ENCODE assay signal across 10 mouse cellular contexts in the genomic region with DNA sequence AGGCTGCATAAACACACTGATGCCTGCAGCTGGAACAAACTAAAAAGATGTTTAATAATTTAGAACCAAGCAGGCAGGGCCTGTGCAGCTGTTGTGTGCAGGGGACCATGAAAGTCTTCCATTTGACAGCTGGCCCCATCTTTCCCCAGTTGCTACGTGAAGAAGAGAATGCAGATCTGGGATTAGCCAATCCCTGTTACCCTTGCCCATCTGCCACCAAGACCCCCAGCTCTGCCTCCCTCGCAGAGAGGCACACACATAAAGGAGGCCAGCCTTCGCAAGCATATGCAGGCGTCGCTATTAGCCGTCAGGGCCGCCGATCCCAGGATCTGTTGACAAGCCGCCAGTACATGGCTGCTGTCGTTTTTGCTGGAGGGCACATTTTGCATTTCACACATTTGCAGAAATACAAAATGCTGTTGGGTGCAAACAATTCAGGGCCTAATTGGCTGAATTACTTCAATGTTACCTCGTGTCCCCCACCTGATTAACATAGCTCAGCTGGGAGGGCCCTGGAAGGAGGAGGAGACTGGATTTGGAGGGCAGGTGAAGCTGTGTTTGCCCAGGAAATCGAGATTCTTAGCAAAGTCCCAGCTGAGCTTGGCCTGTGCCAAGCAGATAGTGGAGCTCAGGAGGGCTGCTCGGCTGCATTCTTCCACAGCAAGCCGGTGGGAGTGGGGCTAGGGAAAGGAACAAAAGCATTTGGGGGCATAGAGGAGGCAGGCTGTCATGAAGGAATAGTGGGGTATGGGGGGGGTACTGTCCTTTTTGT.
A peak's percentile ranks its signal among the peaks of the same experiment; 100 is the strongest.
DNase-seq lines count a peak whose midpoint lies in the region; ATAC-seq lines count a peak whose summit lies in the region.
"Had no signal": no experiment of that assay in that cellular context is flagged by ENCODE, and none has a peak within 500 bp of the region (broad histone marks: within the 10 kb centered on the region; RNA-seq: fewer than 3 reads in every experiment).

No protein-coding gene starts in this region.

- H3K4me2 ChIP-seq in embryonic facial prominence, embryonic 15.5 days (replicated peaks), result no peak overlapping the region
- no peak overlapping the region for H3K4me2 ChIP-seq in hindbrain, embryonic 16.5 days (ENCODE audit: low read length)

- peaks cover 47% of the 10 kb centered on the region for H3K4me1 ChIP-seq in embryonic facial prominence, embryonic 10.5 days
- H3K4me1 ChIP-seq in embryonic facial prominence, embryonic 15.5 days, result peaks cover 25% of the 10 kb centered on the region
- H3K4me1 ChIP-seq in hindbrain, embryonic 16.5 days (ENCODE audit: control insufficient read depth, insufficient read depth, low read depth, low read length), result peaks cover 21% of the 10 kb centered on the region

- no peaks in the 10 kb centered on the region for H3K9me3 ChIP-seq in embryonic facial prominence, embryonic 10.5 days
- no peaks in the 10 kb centered on the region for H3K9me3 ChIP-seq in embryonic facial prominence, embryonic 15.5 days (replicated peaks)
- no peaks in the 10 kb centered on the region for H3K9me3 ChIP-seq in hindbrain, embryonic 16.5 days (ENCODE audit: control insufficient read depth, low read length)

- H3K9ac ChIP-seq in embryonic facial prominence, embryonic 15.5 days, result no peak overlapping the region
- H3K9ac ChIP-seq in hindbrain, embryonic 16.5 days (ENCODE audit: low read depth, low read length), result no peak overlapping the region
- H3K9ac ChIP-seq: liver, embryonic 14.5 days had no signal

- WGBS in embryonic facial prominence, embryonic 10.5 days, result 36% methylated on average over 14 of the region's 14 CpGs
- WGBS in embryonic facial prominence, embryonic 15.5 days, result 24% methylated on average over 14 of the region's 14 CpGs
- 20% methylated on average over 14 of the region's 14 CpGs for WGBS in hindbrain, embryonic 16.5 days

- H3K4me3 ChIP-seq in embryonic facial prominence, embryonic 10.5 days, result no peak overlapping the region
- no peak overlapping the region for H3K4me3 ChIP-seq in embryonic facial prominence, embryonic 15.5 days (replicated peaks)
- H3K4me3 ChIP-seq in hindbrain, embryonic 16.5 days (ENCODE audit: low read length), result no peak overlapping the region

- peaks cover 34% of the 10 kb centered on the region for H3K27me3 ChIP-seq in embryonic facial prominence, embryonic 10.5 days (replicated peaks; ENCODE audit: low read depth, poor library complexity, severe bottlenecking)
- H3K27me3 ChIP-seq in embryonic facial prominence, embryonic 15.5 days, result peaks cover 12% of the 10 kb centered on the region; the same call in 1 of the 2 replicates
- no peaks in the 10 kb centered on the region for H3K27me3 ChIP-seq in hindbrain, embryonic 16.5 days (replicated peaks; ENCODE audit: control insufficient read depth, insufficient read depth, low read length)

- intact Hi-C loops in heart, postnatal 25 days (cut with DNase I), result no loop called here

- H3K27ac ChIP-seq in embryonic facial prominence, embryonic 10.5 days (replicated peaks), result 0 out of 2 replicates have a peak overlapping the region, but pooled peaks have one; percentile 54
- H3K27ac ChIP-seq in embryonic facial prominence, embryonic 15.5 days (replicated peaks), result 0 out of 2 replicates have a peak overlapping the region, but pooled peaks have one; percentile 8
- peak overlapping the region; percentile 66 for H3K27ac ChIP-seq in hindbrain, embryonic 16.5 days (ENCODE audit: low read depth, low read length)
- H3K27ac ChIP-seq: liver, embryonic 14.5 days had no signal

- ATAC-seq in embryonic facial prominence, embryonic 15.5 days (ENCODE audit: insufficient number of reproducible peaks, low FRiP score, low TSS enrichment, low read depth), result peak; percentile 47; the same call in 1 of the 2 replicates
- peak; percentile 79 for ATAC-seq in hindbrain, embryonic 16.5 days

- no peaks in the 10 kb centered on the region for H3K36me3 ChIP-seq in embryonic facial prominence, embryonic 10.5 days (replicated peaks)
- H3K36me3 ChIP-seq in embryonic facial prominence, embryonic 15.5 days, result no peaks in the 10 kb centered on the region
- H3K36me3 ChIP-seq in hindbrain, embryonic 16.5 days (ENCODE audit: control insufficient read depth, insufficient read depth, low read length), result no peaks in the 10 kb centered on the region

- peak; percentile 31 for DNase-seq in embryonic facial prominence, embryonic 10.5 days (ENCODE audit: low spot score)
- DNase-seq in neural tube, embryonic 10.5 days (ENCODE audit: extremely low spot score, low spot score), result peak; percentile 24
- no peak for DNase-seq in testis, postnatal 10 days (ENCODE audit: low spot score)
- DNase-seq in adrenal gland, adult (ENCODE audit: inconsistent age in 2 of 2, low spot score in 1 of 2), result no peak
- DNase-seq in heart, postnatal 25 days (ENCODE audit: low spot score), result no peak
- DNase-seq: spleen, adult 18-20 months; thymus, postnatal 14 days had no signal

Comparison
In these comparisons a context has a peak if more than half of its experiments do, and no peak if none do; other contexts are left out.
1. DNase-seq: peak in embryonic facial prominence, embryonic 10.5 days (single experiment) and neural tube, embryonic 10.5 days (single experiment); none in testis, postnatal 10 days (single experiment), adrenal gland, adult (0 of 2) and heart, postnatal 25 days (single experiment).
2. H3K27ac ChIP-seq: peak in every context shown above with its lines; median percentile 66 in hindbrain, embryonic 16.5 days; 54 in embryonic facial prominence, embryonic 10.5 days; 8 in embryonic facial prominence, embryonic 15.5 days.